Mouse (Mus musculus) MN1 (cell line): Measurements from ENCODE around the gene Zfp579.

Experiments used
- DNase-seq: peaks from one replicate; pipeline ENCODE4 v3.0.0-alpha.2; 2016; ENCODE audit warnings: low spot score

Zfp579 gene

DNA sequence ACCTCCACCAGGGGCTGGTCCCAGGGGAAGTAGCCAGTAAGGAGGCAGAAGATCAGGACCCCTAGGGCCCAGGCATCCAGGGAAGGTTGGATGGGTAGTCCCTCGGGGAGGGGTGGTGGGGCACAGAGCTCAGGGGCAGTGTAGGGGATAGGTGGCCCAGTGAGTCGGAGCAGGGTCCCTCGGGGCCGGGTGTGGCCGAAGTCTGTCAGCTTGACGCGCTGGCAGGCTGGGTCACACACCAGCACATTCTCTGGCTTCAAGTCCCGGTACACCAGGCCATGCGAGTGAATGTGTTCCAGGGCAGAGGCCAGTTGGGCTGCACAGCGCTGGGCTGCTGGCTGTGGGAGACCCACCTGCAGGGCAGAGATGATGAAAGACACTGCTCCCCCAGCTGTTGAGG, 38.6 kb downstream of the Zfp579 start:
- no peak for DNase-seq

DNA sequence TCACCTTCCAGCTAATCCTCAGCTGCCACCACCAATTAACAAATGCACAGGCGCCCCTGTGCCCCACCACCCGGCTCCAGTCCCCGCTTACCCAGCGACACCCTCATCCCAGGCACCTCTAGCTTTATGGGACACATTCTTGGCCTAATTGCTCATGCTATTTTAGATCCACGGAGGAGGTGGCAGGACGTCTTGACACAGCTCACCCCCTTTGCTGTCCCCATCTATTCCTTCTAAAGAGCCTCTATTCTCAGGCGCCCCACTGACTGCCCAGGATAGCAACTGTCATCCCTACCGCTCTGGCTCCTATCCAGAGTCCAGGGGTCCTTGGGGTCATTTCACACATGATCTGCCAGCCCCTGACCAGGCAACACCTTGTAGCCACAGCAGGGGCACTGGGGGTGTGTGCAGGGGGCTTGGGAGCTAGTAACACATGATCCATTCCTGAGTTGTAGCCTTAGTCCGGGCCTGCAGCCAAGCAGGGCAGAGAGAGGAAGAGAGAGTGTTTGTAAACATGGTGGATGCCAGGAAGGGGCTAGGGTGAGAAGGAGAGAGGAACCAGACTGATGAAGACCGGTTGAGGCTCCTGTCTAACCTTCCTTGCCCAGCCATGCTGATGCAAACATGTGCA, 42.0 kb downstream of the Zfp579 start:
- no peak for DNase-seq

DNA sequence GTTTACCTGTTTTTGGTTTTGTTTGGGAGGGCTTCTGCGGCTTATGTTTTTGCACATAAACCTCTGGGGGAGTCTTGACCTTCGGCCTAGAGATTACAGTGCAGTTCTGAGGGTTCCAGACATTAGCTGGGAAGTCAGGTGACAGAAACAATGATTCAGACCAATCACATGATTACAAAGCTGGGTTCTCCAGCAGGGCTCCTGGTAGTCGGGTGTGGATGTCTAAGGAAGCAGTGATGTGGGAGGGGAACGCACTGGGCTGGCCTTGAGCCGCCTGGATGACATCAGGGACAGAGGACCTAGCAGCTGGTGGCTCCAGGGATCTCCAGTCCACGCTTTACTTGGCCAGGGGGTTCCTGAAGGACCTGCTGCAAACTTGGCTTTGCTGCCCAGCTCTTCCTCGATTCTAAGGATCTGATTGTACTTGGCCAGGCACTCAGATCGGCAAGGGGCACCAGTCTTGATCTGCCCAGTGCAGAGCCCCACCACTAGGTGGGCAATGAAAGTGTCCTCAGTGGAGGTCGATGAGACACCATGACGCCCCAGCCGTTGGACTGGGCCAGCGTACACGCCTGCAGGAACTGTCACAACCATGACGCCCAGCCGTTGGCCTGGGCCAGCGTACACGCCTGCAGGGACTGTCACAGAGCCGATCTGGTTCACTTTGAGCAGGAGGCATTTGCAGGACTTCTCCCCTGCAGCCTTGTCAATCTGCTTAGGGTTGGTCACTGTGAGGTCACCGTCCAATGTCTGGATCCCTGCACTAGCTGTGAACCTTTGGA, 45.2 kb downstream of the Zfp579 start:
- DNase-seq: peak; percentile 27

DNA sequence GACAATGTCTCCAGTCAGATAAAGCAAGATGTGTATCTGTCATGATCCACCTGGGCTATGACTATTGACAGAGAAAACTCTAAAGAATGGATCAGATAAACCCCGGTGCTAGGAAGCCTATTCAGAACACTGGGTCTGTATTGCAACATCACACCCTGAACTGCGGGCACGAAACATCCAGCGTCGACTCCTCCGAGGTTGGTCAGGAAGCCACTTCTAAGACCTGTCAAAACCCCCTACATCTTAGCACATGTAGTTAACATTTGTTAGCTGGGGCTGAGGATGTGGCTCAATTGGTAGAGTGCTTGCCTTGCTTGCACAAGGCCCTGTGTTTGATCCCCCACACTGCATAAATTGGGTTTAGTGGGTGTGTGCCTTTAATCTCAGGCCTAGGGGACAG, 47.6 kb downstream of the Zfp579 start:
- DNase-seq: no peak

DNA sequence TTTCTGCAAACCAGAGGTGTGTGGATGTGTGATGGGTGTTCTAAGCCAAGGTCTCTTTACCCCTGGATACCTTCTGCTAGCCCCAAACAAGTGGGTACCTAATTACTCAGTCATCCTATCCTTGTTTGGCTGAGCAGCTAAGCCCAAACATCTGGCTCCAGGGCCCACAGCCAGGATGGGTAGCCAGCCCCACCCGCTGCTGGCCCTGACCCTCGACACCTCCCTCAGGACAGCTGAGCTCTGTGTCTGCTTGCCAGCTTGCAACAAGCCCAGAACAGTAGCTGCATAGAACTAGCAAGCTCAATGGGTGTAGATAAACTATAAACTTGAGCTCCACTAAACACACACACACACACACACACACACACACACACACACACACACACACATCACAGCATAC, 48.1 kb downstream of the Zfp579 start:
- peak; percentile 31 for DNase-seq

DNA sequence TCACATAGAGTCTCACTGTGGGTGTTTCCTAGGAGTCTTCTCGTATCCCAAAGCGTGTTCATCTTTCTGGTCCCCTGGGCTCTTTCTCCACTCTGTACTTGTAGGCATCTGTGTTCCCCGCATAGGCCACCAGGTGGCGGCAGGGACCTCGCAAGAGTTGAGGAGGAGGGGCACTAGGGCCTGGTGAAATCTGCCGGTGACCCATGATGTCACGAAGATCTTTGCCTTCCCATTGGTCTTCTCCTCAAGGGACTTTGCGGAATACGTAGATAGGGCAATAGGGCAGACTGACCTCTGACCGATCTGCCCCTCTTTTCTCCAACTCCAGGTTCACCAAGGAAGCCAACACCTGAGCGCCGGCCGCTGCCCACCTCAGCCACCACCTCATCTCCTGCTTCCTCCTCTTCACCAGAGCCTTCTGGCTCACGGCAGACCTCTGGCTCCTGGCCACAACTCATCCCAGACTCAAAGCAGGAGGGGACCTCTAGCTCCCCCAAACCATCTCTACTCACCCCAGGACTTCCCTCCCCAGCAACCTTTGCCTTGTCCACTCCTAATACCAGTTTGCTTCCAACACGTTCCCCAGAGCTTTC, 52.6 kb downstream of the Zfp579 start:
- DNase-seq: peak; percentile 92

DNA sequence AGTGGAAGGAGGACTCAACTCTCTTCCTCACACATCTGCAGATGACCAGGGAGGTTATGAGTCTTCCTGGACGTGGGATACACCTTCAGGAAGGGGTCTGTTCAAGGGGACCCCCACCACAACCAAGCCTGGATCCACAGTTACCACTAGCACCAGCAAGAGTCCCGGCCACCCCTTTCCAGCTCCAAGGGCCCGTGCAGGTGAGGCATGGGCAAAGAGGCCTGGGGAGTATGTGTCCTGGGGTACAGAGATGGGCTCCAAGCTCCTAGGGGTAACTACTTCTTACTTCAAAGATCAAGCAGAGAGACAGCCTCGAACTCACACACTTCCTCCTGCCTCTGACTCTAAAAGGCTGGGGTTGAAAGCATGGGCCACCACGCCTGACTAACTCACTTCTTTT, 53.3 kb downstream of the Zfp579 start:
- DNase-seq: no peak

DNA sequence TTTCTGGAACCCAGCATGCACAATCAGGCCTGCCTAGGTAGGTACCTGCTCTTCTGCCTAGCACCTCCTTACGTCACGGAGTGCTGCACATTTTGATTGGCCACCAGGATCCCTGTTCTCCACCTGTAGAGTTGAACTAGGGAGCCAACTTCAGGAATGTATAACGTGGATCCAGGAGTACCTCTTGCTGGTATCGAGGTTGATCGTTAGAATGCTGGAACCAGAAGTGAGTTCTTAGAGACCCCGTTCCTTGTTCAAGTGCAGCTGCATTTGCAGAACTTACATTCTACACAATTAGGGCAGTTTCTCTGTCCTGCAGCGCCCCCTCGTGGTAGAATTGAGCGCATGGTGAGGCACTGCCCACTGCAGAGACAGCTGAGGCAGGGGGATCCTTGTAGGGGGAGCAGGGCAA, 55.9 kb downstream of the Zfp579 start:
- DNase-seq: peak; percentile 78

DNA sequence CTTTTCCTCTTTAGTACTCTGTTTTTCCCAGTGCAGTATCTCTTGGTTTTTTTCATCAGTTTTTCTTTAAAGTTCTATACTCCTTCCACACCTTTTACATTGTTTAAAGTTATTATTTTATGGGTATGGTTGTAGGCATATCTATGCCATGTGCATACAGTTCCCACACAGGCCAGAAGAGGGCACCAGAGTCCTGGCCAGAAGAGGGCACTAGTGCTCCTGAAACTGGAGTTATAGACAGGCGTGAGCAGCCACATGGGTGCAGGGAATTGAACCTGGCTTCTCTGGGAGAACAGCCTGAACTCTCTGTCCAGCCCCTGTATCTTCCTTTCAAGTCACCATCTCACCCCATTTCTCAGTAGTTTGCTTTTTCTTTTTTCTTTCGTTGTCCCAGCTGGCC, 57.5 kb downstream of the Zfp579 start:
- DNase-seq: no peak

DNA sequence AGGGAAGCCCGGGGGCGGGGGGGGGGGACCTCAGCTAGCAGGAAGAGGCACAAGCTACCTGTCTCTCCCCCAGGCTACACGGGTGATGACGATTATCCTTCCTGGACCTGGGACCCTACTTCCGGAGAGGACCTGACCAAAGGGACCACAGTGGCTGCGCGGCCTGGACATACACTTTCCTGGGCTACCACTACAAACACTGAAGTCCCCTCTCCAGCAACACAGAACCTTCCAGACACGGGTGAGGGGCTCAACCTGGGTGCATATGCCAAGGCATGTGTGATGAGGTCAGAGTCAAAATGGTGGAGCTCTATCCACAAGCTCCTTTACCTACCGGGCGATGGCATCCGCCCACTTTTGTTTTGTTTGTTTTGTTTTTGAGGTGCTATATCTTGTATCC, 58.6 kb downstream of the Zfp579 start:
- DNase-seq: no peak

DNA sequence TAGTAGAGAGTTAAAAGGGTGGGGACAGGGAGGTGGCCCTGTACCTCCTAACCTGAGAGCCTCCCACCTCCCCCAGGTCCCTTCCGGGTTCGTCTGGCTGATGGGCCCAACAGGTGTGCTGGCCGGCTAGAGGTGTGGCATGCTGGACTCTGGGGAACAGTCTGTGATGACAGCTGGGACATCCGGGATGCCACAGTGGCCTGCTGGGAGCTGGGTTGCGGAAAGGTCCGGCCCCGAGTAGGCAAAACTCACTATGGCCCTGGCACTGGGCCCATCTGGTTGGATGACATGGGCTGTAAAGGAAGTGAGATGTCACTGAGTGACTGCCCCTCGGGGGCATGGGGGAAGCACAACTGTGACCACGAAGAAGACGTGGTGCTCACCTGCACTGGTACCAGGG, 59.1 kb downstream of the Zfp579 start:
- no peak for DNase-seq

DNA sequence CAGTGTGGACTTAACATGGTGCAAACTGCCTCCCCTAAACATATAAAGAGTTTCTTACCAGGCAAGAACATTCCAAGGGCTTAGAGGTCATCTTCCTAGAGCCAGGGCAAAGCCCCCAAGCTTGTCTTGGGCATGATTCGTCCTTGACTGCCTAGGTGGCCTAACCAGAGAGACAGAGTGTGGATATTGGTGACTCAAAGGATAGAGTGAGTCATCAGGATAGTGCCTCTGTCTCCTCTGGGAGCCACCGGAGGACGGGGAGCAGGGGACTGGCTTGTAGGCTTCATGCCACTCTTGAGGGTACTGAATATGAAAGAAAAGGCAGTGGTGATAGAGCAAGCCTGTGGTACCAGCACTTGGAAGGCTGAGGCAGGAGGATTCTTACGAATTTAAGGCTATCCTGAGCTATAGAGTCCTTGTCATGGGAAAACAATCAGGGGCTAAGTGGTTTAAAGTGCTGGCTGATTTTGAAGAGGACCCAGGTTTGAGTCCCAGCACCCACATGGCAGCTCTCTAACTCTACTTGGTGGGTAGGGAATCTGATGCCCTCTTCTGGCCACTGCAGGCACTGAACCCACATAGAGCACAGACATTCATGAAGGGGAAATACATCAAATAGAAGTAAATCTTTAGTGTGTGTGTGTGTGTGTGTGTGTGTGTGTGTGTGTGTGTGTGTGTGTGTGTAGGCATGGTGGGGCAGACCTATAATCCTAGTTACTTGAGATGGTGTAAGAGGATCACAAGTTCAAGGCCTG, 61.6 kb downstream of the Zfp579 start:
- DNase-seq: no peak
